Mouse (Mus musculus) embryonic facial prominence, embryonic 10.5 days (tissue): Measurements from ENCODE around the gene Rab31. TPM values are rescaled to one million over a fixed set of nuclear protein-coding genes. Genes with fewer than 3 reads are reported as not detected.

ENCODE experiments used
- DNase-seq: peaks from one replicate; pipeline ENCODE4 v3.0.0-alpha.2; 2017; ENCODE audit warnings: low spot score
- H3K27ac ChIP-seq: fragments of 300-500 bp; sonication (generic); replicated peaks from 2 replicates; pipeline ENCODE4 v1.5.1; 2016; ENCODE audit warnings: mild to moderate bottlenecking
- H3K27me3 ChIP-seq: fragments of 300-500 bp; sonication (generic); replicated peaks from 2 replicates; pipeline ENCODE4 v1.6.1; 2016; ENCODE audit warnings: low read depth, mild to moderate bottlenecking; ENCODE audit not compliant: poor library complexity, severe bottlenecking
- H3K36me3 ChIP-seq: fragments of 300-500 bp; sonication (generic); replicated peaks from 2 replicates; pipeline ENCODE4 v1.6.1; 2016; ENCODE audit warnings: mild to moderate bottlenecking, moderate library complexity
- H3K4me1 ChIP-seq: fragments of 300-500 bp; sonication (generic); 2 replicates; pipeline ENCODE4 v1.6.1; 2016
- H3K4me3 ChIP-seq: fragments of 300-500 bp; sonication (generic); 2 replicates; pipeline ENCODE4 v1.5.1; 2016; ENCODE audit warnings: mild to moderate bottlenecking, moderate library complexity
- H3K9me3 ChIP-seq: fragments of 300-500 bp; sonication (generic); 2 replicates; pipeline ENCODE4 v1.6.1; 2016; ENCODE audit warnings: mild to moderate bottlenecking
- WGBS: fragments of 180-500 bp; shearing (Covaris S2); methylation state at CpG from one replicate; pipeline ENCODE4 v1.1.7; 2016; 5-methylcytosine and 5-hydroxymethylcytosine counted together
- polyA plus RNA-seq: library from polyadenylated mRNA; unstranded; fragments of >200 nt; fragmentation: Nextera tagmentation; extraction: Ambion mirVana; gene quantifications from 2 replicates; pipeline ENCODE4 v1.2.1, GENCODE M21; 2016

Gene Rab31
- 54.6 and 58.7 TPM in 2 replicates for polyA plus RNA-seq

DNA sequence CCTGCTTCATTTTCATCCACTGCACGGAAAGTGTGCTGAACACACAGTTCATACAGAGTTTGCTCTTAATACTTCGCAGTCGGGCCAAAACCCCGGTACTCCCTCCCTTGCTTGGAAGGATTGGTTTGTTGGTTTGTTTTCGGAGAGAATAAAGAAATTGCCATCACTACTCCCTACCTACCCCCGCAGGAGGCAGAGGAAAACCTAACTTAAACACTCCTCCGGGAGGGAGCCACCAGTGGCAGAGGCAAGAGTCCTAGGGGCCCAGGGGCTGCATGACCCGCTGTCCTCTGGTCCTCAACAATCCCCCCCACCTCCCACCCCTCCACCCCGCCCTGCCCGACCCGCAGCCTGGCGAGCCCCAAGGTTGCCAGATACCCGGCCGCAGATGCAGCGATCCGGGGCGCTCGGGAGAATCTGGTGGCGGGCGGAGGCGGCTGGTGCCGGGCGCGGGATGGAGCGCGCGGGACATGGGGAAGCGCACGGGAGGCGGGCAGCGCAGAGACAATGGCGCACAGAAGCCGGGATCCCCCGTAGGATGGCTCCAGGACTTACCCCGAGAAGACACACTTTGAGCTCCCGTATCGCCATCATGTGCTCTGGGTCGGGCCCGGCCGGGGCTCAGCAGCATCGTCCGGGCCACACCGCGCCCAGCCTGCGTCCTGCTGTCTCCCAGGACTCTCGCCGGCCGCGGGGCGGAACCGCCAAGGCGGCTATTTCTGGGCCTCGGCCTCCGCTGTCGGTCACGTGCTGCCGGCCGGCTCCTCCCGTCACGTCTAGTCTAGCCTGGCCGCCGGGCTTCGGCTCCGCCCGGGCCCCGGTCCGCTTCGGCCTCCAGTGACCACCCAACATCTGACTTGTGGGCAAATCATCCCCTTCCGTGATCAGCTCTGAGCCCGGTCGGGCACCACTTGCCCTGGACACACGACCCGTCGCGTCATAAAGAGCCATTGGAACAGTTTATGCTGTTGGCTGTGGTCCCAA, at the start of gene Rab31:
Rab31 (minus strand) TSS at position 802 of the 984 bp plus-strand sequence.
- H3K27ac ChIP-seq = peak within 1 kb of the TSS; percentile 91
- H3K4me1 ChIP-seq = peaks cover 48% of the 10 kb centered on the region
- WGBS = under 1% methylated on average over 75 of the region's 75 CpGs

GRCm38 (mm10) chr17:65820197-65820596, 47.6 kb upstream of the Rab31 start:
- H3K36me3 ChIP-seq = peaks cover 92% of the 10 kb centered on the region

More for the DNA sequence above, at the start of gene Rab31:
- DNase-seq = peak; percentile 84
- Histone ChIP-seq H3K36me3 (no peaks in the 10 kb centered on the region), H3K27me3 (peaks cover 22% of the 10 kb centered on the region), H3K4me3 (peak within 1 kb of the TSS; percentile 88), H3K9me3 (no peaks in the 10 kb centered on the region)

GRCm38 (mm10) chr17:65813763-65814162, 41.2 kb upstream of the Rab31 start:
- Histone ChIP-seq H3K4me3 (no peak overlapping the region), H3K9me3 (no peaks in the 10 kb centered on the region), H3K36me3 (peaks cover 94% of the 10 kb centered on the region), H3K27me3 (no peaks in the 10 kb centered on the region), H3K4me1 (no peaks in the 10 kb centered on the region), H3K27ac (no peak overlapping the region)
- no peak for DNase-seq
- WGBS = 93% methylated on average over 8 of the region's 8 CpGs

More at GRCm38 (mm10) chr17:65820197-65820596, 47.6 kb upstream of the Rab31 start:
- no peak for DNase-seq
- Histone ChIP-seq H3K27me3 (no peaks in the 10 kb centered on the region), H3K4me3 (no peak overlapping the region), H3K27ac (no peak overlapping the region), H3K9me3 (no peaks in the 10 kb centered on the region), H3K4me1 (no peaks in the 10 kb centered on the region; the same call in 1 of the 2 replicates)
- WGBS = 87% methylated on average over 5 of the region's 5 CpGs

- no peaks in the 10 kb centered on the region for H3K27me3 ChIP-seq
- DNase-seq = no peak
- no peak overlapping the region for H3K4me3 ChIP-seq
- H3K36me3 ChIP-seq = peaks cover 85% of the 10 kb centered on the region
- H3K27ac ChIP-seq = no peak overlapping the region
- no peaks in the 10 kb centered on the region for H3K9me3 ChIP-seq
- H3K4me1 ChIP-seq = no peaks in the 10 kb centered on the region
- 83% methylated on average over 5 of the region's 5 CpGs for WGBS
Observed at GRCm38 (mm10) chr17:65811032-65811431, 38.5 kb upstream of the Rab31 start.

DNA sequence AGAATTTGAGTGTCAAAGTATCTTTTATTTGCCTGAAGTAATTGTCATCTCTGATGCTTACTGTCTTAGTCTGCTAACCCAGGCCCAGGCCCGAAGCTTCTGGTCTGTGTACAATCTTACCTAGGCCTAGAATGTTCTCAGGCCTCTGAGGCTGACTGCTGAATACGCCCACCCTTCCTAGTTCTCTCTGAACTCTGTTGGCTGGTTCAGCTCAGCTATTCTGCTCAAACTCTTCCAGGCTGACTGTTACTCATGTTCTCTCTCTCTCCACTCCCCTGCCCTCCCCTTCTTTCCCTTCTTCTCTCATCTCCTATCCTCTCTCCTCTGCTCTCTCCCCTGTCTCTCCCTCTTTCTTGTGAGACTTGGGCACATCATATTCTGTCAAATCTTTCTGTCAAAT, 33.9 kb upstream of the Rab31 start:
- Histone ChIP-seq H3K36me3 (peaks cover 71% of the 10 kb centered on the region), H3K9me3 (no peaks in the 10 kb centered on the region), H3K4me3 (no peak overlapping the region), H3K27ac (no peak overlapping the region), H3K27me3 (no peaks in the 10 kb centered on the region), H3K4me1 (no peaks in the 10 kb centered on the region)
- no peak for DNase-seq
- 90% methylated on average over 2 of the region's 2 CpGs for WGBS

- no peaks in the 10 kb centered on the region for H3K9me3 ChIP-seq
- H3K4me3 ChIP-seq = no peak overlapping the region
- H3K27me3 ChIP-seq = no peaks in the 10 kb centered on the region
- H3K4me1 ChIP-seq = no peaks in the 10 kb centered on the region
- H3K27ac ChIP-seq = no peak overlapping the region
- H3K36me3 ChIP-seq = peaks cover 66% of the 10 kb centered on the region
- DNase-seq = no peak
- whole genome bisulfite sequencing = 85% methylated on average over 4 of the region's 4 CpGs
Observed at GRCm38 (mm10) chr17:65805966-65806365, 33.4 kb upstream of the Rab31 start.

DNA sequence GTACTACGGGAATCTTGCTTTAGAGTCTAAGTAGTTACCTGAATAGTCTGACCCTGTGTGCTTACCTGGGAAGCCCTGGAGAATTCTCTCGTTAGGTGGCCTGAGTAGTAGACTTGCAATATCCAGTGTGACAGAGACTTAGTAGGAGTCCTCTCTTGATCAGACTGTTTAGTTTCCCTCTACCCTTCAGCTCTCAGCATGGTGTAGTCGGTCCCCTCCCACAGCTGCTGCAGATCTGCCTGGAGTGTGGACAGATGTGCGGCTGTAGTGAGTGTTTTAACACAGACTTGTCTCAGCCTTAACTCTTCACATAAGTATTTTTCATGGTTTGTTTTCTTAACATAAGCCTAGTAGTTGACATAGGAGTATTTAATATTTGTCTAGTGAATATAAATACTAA, 29.5 kb upstream of the Rab31 start:
- 86% methylated on average over 4 of the region's 4 CpGs for WGBS
- DNase-seq = no peak

GRCm38 (mm10) chr17:65800451-65800850, 27.9 kb upstream of the Rab31 start:
- Histone ChIP-seq H3K9me3 (no peaks in the 10 kb centered on the region), H3K36me3 (peaks cover 28% of the 10 kb centered on the region), H3K27me3 (no peaks in the 10 kb centered on the region), H3K27ac (no peak overlapping the region), H3K4me1 (no peaks in the 10 kb centered on the region), H3K4me3 (no peak overlapping the region)
- no peak for DNase-seq
- 96% methylated on average over 6 of the region's 6 CpGs for WGBS

More for the DNA sequence above, 29.5 kb upstream of the Rab31 start:
- no peaks in the 10 kb centered on the region for H3K9me3 ChIP-seq
- H3K27me3 ChIP-seq = no peaks in the 10 kb centered on the region
- H3K27ac ChIP-seq = no peak overlapping the region
- no peak overlapping the region for H3K4me3 ChIP-seq
- no peaks in the 10 kb centered on the region for H3K4me1 ChIP-seq
- H3K36me3 ChIP-seq = peaks cover 38% of the 10 kb centered on the region

DNA sequence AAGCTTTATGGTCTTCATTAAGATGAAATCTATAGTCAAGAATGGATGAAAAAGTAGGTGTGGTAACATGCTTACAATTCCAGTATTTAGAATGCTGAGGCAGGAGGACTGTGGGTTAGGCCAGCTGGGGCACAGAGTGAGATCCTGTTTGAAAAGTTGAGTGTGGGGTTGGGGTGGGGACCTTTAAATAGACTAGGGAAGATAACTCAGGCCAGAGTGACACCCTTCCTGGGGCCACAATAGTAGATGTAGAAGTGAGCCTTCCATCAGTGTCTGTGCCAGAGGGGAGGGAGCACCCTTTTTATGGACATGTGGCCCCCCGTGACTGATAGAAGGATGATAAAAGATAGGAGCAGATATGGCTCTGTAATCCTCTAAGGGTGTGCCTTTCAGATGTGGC, 26.8 kb upstream of the Rab31 start:
- Histone ChIP-seq H3K9me3 (no peaks in the 10 kb centered on the region), H3K4me1 (no peaks in the 10 kb centered on the region), H3K27me3 (no peaks in the 10 kb centered on the region), H3K27ac (no peak overlapping the region), H3K36me3 (peaks cover 31% of the 10 kb centered on the region), H3K4me3 (no peak overlapping the region)
- 92% methylated on average over 1 of the region's 1 CpGs for WGBS
- DNase-seq = no peak

- Histone ChIP-seq H3K4me1 (0 out of 2 replicates have a peak, but pooled peaks cover 2% of the 10 kb centered on the region), H3K27ac (no peak overlapping the region), H3K9me3 (no peaks in the 10 kb centered on the region), H3K27me3 (no peaks in the 10 kb centered on the region), H3K36me3 (peaks cover 26% of the 10 kb centered on the region), H3K4me3 (no peak overlapping the region)
- no peak for DNase-seq
- WGBS = 83% methylated on average over 4 of the region's 4 CpGs
Observed at GRCm38 (mm10) chr17:65798446-65798845, 25.9 kb upstream of the Rab31 start.

DNA sequence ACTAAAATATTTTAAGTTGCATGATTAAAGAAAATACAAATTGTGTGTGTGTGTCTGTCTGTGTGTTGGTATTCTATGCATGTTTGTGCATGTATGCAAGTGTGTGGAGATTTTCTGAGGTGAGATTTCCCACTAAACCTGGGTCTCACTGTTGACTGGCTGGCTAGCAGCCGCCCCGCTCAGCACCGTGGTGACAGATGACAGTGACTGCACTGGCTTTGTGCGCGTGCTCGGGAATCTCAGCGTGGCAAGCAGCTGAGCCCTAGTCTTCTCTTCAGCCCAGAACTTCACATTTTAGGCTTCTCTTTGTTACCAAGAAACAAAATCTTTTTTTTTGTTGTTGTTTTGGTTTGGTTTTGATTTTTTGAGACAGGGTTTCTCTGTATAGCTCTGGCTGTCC, 23.5 kb upstream of the Rab31 start:
- WGBS = 95% methylated on average over 7 of the region's 7 CpGs

GRCm38 (mm10) chr17:65794096-65794850, 21.7 kb upstream of the Rab31 start:
- H3K9me3 ChIP-seq = no peaks in the 10 kb centered on the region
- no peak for DNase-seq
- WGBS = 86% methylated on average over 13 of the region's 13 CpGs

More for the DNA sequence above, 23.5 kb upstream of the Rab31 start:
- Histone ChIP-seq H3K27ac (no peak overlapping the region), H3K9me3 (no peaks in the 10 kb centered on the region), H3K4me1 (0 out of 2 replicates have a peak, but pooled peaks cover 2% of the 10 kb centered on the region), H3K4me3 (no peak overlapping the region), H3K27me3 (no peaks in the 10 kb centered on the region), H3K36me3 (peaks cover 18% of the 10 kb centered on the region)
- no peak for DNase-seq

More at GRCm38 (mm10) chr17:65794096-65794850, 21.7 kb upstream of the Rab31 start:
- H3K27ac ChIP-seq = no peak overlapping the region
- peaks cover 27% of the 10 kb centered on the region for H3K36me3 ChIP-seq
- H3K4me1 ChIP-seq = 0 out of 2 replicates have a peak, but pooled peaks cover 2% of the 10 kb centered on the region
- no peaks in the 10 kb centered on the region for H3K27me3 ChIP-seq
- H3K4me3 ChIP-seq = no peak overlapping the region
